Mouse (Mus musculus): Measurements from ENCODE around the gene Amdhd1. TPM values are rescaled to one million over a fixed set of nuclear protein-coding genes. Genes with fewer than 3 reads are reported as not detected.

Gene Amdhd1
- polyA plus RNA-seq, 1 experiment from 2014 or later = 0.06 TPM

DNA sequence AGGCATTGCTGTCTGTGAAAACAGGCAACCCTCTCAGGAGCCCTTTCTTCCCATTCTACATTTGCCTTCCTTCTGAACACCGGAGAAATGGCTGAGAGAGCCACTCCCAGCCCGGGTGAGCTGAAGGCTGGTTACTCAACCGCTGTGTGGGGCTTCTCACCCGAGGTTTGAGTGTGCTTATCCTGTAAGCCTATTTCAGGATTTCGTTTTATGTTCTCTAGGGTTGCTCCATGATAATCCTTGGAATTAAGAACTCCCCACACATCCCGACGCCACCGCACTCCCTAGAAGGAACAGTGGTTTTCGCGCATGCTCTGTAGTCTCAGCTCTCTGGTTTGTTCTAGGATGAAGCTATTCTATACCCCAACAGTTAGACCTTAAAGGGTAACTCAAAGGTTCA is 38.5 kb downstream of the Amdhd1 start:
- Histone ChIP-seq H3K27ac (replicated peaks) (no peak overlapping the region), H3K9ac (replicated peaks) (no peak overlapping the region), H3K36me3 (no peaks in the 10 kb centered on the region), H3K4me2 (no peak overlapping the region), H3K4me3 (replicated peaks) (no peak overlapping the region), H3K27me3 (replicated peaks) (no peaks in the 10 kb centered on the region), H3K9me3 (replicated peaks) (no peaks in the 10 kb centered on the region), H3K4me1 (no peaks in the 10 kb centered on the region)
- ATAC-seq (ENCODE audit: low FRiP score) = no peak
- 88% methylated on average over 10 of the region's 10 CpGs for WGBS

- H3K9me3 ChIP-seq (replicated peaks) = no peaks in the 10 kb centered on the region
- 43% methylated on average over 10 of the region's 10 CpGs for WGBS
- no peak overlapping the region for H3K4me3 ChIP-seq (replicated peaks)
- no peaks in the 10 kb centered on the region for H3K4me1 ChIP-seq
- no peaks in the 10 kb centered on the region for H3K36me3 ChIP-seq
- no peak overlapping the region for H3K27ac ChIP-seq (replicated peaks)
- H3K9ac ChIP-seq (replicated peaks) = no peak overlapping the region
- H3K4me2 ChIP-seq = no peak overlapping the region
- ATAC-seq (ENCODE audit: low FRiP score) = no peak
- no peaks in the 10 kb centered on the region for H3K27me3 ChIP-seq (replicated peaks)
Observed at GRCm38 (mm10) chr10:93500864-93501263, 39.0 kb downstream of the Amdhd1 start.

DNA sequence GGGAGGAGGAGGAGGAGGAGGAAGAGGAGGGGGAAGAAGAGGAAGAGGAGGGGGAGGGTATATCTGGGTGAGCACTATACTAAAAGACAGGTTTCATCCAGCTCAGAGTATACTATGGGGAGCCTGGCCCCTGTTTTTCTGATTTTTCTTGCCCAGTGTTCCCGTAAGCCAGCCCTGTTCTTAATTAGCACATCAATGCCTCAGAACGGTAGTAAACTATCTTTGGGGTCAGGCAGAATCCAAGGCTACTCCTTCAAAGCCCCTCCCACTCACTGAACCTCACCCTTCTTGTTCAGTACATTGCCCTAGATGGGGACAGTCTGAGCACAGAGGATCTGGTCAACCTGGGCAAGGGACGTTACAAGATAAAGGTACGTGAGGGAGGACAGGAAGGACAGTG is 49.4 kb downstream of the Amdhd1 start:
- Histone ChIP-seq H3K4me1 (no peaks in the 10 kb centered on the region), H3K4me3 (replicated peaks) (no peak overlapping the region), H3K9me3 (replicated peaks) (no peaks in the 10 kb centered on the region), H3K9ac (replicated peaks) (no peak overlapping the region), H3K36me3 (no peaks in the 10 kb centered on the region), H3K27me3 (replicated peaks) (no peaks in the 10 kb centered on the region), H3K27ac (replicated peaks) (no peak overlapping the region), H3K4me2 (no peak overlapping the region)
- WGBS = 46% methylated on average over 4 of the region's 4 CpGs
- ATAC-seq (ENCODE audit: low FRiP score) = no peak

- 73% methylated on average over 6 of the region's 6 CpGs for WGBS
- H3K9ac ChIP-seq (replicated peaks) = no peak overlapping the region
- no peak overlapping the region for H3K27ac ChIP-seq (replicated peaks)
- ATAC-seq (ENCODE audit: low FRiP score) = no peak
- H3K4me2 ChIP-seq = no peak overlapping the region
- no peaks in the 10 kb centered on the region for H3K27me3 ChIP-seq (replicated peaks)
- H3K9me3 ChIP-seq (replicated peaks) = no peaks in the 10 kb centered on the region
- no peaks in the 10 kb centered on the region for H3K36me3 ChIP-seq
- H3K4me1 ChIP-seq = no peaks in the 10 kb centered on the region
- H3K4me3 ChIP-seq (replicated peaks) = no peak overlapping the region
Observed at GRCm38 (mm10) chr10:93488828-93489226, 51.0 kb downstream of the Amdhd1 start.

DNA sequence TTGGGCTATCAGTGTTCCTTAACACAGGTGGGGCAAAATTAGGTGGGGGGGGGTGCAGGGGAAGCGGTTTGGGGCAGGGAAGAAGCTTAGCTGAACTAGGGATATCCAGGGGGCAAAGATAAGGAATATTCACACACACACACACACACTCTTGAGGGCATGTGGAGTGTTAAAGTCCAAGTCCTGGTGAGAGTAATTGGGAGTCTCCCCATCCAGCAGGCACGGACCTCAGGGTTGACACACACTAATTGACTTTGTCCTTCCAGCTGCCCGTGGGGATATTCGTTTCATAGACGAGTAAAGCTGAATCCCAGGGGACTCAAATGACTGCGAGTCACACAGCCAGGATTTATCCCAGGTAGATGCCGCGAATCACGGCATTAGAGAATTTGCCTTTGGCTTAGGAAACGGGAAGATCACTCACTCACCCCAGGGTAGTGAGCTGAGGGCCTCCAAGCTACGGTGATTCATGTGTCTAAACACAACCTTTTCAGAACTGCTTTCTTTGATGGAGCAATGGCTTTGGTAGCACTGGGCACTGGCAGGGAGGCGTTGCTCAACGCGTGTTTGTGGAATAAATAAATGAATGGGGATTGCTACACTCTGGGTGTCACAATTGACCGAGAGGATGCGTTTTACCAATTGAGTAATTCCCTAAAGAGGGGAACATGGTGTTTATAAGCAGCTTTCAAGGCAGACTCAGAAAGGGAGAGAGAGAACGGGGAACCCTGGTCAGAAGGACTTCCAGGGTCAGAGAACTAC is 51.6 kb downstream of the Amdhd1 start, which contains the start of gene Hal:
Gene Hal (plus strand): TSS at position 703 of the 762 bp plus-strand sequence.
- no peak within 1 kb of the TSS for H3K27ac ChIP-seq (replicated peaks)
- no peaks in the 10 kb centered on the region for H3K27me3 ChIP-seq (replicated peaks)
- peaks cover 2% of the 10 kb centered on the region; the same call in 1 of the 2 replicates for H3K36me3 ChIP-seq
- ATAC-seq (ENCODE audit: low FRiP score) = no peak
- WGBS = 55% methylated on average over 17 of the region's 17 CpGs
- H3K9me3 ChIP-seq (replicated peaks) = no peaks in the 10 kb centered on the region
- no peak within 1 kb of the TSS for H3K4me3 ChIP-seq (replicated peaks)
- H3K4me1 ChIP-seq = no peaks in the 10 kb centered on the region
- no peak within 1 kb of the TSS for H3K9ac ChIP-seq (replicated peaks)
- no peak within 1 kb of the TSS for H3K4me2 ChIP-seq

DNA sequence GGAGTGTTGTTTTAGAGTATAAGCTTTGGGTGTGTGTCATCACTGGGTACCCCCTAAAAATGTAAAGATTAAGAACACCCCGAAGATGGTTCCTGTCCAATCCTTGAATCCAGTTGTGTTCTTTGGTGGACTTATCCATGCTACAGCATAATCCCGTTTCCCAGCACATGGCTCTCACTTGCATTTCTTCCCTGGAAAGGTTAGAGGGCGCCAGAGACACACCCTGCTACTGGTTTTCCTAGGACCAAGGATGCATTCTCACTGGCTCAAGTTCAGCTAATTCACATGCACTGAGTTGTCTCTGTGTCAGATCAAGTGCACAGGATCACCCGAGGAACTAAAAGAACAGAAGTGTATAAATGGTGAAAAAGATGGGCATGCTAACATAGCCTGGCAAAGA is 53.2 kb downstream of the Amdhd1 start:
- H3K27me3 ChIP-seq (replicated peaks) = no peaks in the 10 kb centered on the region
- H3K27ac ChIP-seq (replicated peaks) = no peak overlapping the region
- WGBS = 22% methylated on average over 4 of the region's 4 CpGs
- H3K36me3 ChIP-seq = peaks cover 17% of the 10 kb centered on the region
- ATAC-seq (ENCODE audit: low FRiP score) = no peak
- H3K9ac ChIP-seq (replicated peaks) = no peak overlapping the region
- no peak overlapping the region for H3K4me3 ChIP-seq (replicated peaks)
- no peaks in the 10 kb centered on the region for H3K9me3 ChIP-seq (replicated peaks)
- H3K4me1 ChIP-seq = no peaks in the 10 kb centered on the region
- H3K4me2 ChIP-seq = no peak overlapping the region

- no peak overlapping the region for H3K4me3 ChIP-seq (replicated peaks)
- ATAC-seq (ENCODE audit: low FRiP score) = no peak
- H3K36me3 ChIP-seq = peaks cover 31% of the 10 kb centered on the region
- no peak overlapping the region for H3K4me2 ChIP-seq
- no peak overlapping the region for H3K9ac ChIP-seq (replicated peaks)
- WGBS = 85% methylated on average over 8 of the region's 8 CpGs
- no peak overlapping the region for H3K27ac ChIP-seq (replicated peaks)
- H3K9me3 ChIP-seq (replicated peaks) = no peaks in the 10 kb centered on the region
- no peaks in the 10 kb centered on the region for H3K27me3 ChIP-seq (replicated peaks)
- no peaks in the 10 kb centered on the region for H3K4me1 ChIP-seq
Observed at GRCm38 (mm10) chr10:93485055-93485691, 54.7 kb downstream of the Amdhd1 start.

DNA sequence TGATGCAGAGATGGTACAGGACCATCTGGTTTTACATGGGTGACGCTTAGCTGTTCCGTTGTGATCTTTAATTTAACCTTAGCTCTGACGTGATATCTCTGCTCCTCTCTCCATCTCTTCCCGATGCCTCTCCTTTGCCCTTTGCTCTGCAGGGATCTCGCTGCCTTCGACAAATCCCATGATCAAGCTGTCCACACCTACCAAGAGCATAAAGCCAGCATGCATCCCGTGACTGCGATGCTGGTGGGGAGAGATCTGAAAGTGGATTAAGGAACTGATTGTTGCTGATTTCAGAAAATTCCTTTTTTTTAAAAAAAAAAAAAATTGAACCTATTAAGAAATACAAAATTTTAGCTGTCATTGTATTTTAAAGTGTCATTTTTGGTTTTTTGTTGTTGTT is 55.3 kb downstream of the Amdhd1 start:
- Histone ChIP-seq H3K9ac (replicated peaks) (no peak overlapping the region), H3K27me3 (replicated peaks) (no peaks in the 10 kb centered on the region), H3K9me3 (replicated peaks) (no peaks in the 10 kb centered on the region), H3K36me3 (peaks cover 35% of the 10 kb centered on the region), H3K4me3 (replicated peaks) (no peak overlapping the region), H3K4me2 (no peak overlapping the region), H3K4me1 (no peaks in the 10 kb centered on the region), H3K27ac (replicated peaks) (no peak overlapping the region)
- no peak for ATAC-seq (ENCODE audit: low FRiP score)
- 96% methylated on average over 8 of the region's 8 CpGs for WGBS

Other genes with a start within 250 kb of the Amdhd1 start
- 8.6 and 10.1 TPM in 2 replicates for gene Elk3, start 228.9 kb downstream of the Amdhd1 start, polyA plus RNA-seq (2015; fragmentation: Nextera tagmentation; extraction: Ambion mirVana)
- 79.3 and 129 TPM in 2 replicates for gene Lta4h, start 86.6 kb downstream of the Amdhd1 start, polyA plus RNA-seq (2015; fragmentation: Nextera tagmentation; extraction: Ambion mirVana)
- 0.09 and 0.24 TPM in 2 replicates for gene Hal, start 51.3 kb downstream of the Amdhd1 start, polyA plus RNA-seq (2015; fragmentation: Nextera tagmentation; extraction: Ambion mirVana)
- 0.41 and 0.46 TPM in 2 replicates for gene Ccdc38, start 599 bp upstream of the Amdhd1 start, polyA plus RNA-seq (2015; fragmentation: Nextera tagmentation; extraction: Ambion mirVana)
- 58.2 and 71.7 TPM in 2 replicates for gene Snrpf, start 49.7 kb upstream of the Amdhd1 start, polyA plus RNA-seq (2015; fragmentation: Nextera tagmentation; extraction: Ambion mirVana)
- 0.43 and 0.59 TPM in 2 replicates for gene Ntn4, start 100.6 kb upstream of the Amdhd1 start, polyA plus RNA-seq (2015; fragmentation: Nextera tagmentation; extraction: Ambion mirVana)